Mouse (Mus musculus): Measurements from ENCODE around the gene Samd4. TPM values are rescaled to one million over a fixed set of nuclear protein-coding genes. Genes with fewer than 3 reads are reported as not detected.

Samd4 gene
- polyA plus RNA-seq, 1 experiment from 2014 or later = 5.8 TPM

- no peak overlapping the region for H3K4me3 ChIP-seq
- no peaks in the 10 kb centered on the region for H3K27me3 ChIP-seq
- no peaks in the 10 kb centered on the region for H3K36me3 ChIP-seq (ENCODE audit: poor library complexity, severe bottlenecking)
- no peak overlapping the region for H3K4me2 ChIP-seq
- 76% methylated on average over 3 of the region's 3 CpGs for WGBS
- no peak overlapping the region for H3K9ac ChIP-seq
- H3K9me3 ChIP-seq (replicated peaks) = no peaks in the 10 kb centered on the region
- no peak for ATAC-seq
- H3K27ac ChIP-seq = no peak overlapping the region
- peaks cover 8% of the 10 kb centered on the region for H3K4me1 ChIP-seq
Measured at GRCm38 (mm10) chr14:47086123-47086522, 203.5 kb downstream of the Samd4 start.

DNA sequence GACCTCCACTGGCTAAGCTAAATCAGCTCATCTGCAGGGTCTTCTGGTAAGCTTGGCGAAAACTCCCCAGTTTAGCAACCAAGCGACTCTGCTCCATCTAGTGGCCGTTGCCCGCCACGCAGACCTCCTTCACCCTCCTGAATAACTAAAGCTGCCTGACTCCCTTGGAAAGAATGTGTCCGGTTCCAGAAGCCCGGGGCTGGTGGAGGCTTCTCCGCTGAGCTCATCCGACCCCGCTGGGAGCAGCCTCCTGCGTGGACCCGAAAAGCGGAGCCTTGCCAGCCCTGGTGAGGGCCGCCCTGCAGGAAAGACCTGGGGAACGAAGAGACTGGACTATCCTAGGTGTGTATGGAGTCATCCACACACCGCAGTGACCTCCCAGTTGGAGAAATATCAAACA lies 204.1 kb downstream of the Samd4 start:
- ATAC-seq = peak; percentile 85
- peaks cover 8% of the 10 kb centered on the region for H3K4me1 ChIP-seq
- 3% methylated on average over 16 of the region's 16 CpGs for WGBS
- no peak overlapping the region; the same call in 1 of the 2 replicates for H3K27ac ChIP-seq
- H3K36me3 ChIP-seq (ENCODE audit: poor library complexity, severe bottlenecking) = no peaks in the 10 kb centered on the region
- peak overlapping the region; percentile 26 for H3K4me3 ChIP-seq
- H3K9ac ChIP-seq = peak overlapping the region; percentile 58; the same call in 1 of the 2 replicates
- no peaks in the 10 kb centered on the region for H3K9me3 ChIP-seq (replicated peaks)
- H3K4me2 ChIP-seq = peak overlapping the region; percentile 65
- no peaks in the 10 kb centered on the region for H3K27me3 ChIP-seq

GRCm38 (mm10) chr14:47087182-47087581 lies 204.5 kb downstream of the Samd4 start:
- H3K9me3 ChIP-seq (replicated peaks) = no peaks in the 10 kb centered on the region
- peak overlapping the region; percentile 65 for H3K4me2 ChIP-seq
- H3K9ac ChIP-seq = no peak overlapping the region
- peak; percentile 62 for ATAC-seq
- no peaks in the 10 kb centered on the region for H3K36me3 ChIP-seq (ENCODE audit: poor library complexity, severe bottlenecking)
- H3K4me1 ChIP-seq = peaks cover 8% of the 10 kb centered on the region
- H3K4me3 ChIP-seq = peak overlapping the region; percentile 26
- H3K27me3 ChIP-seq = no peaks in the 10 kb centered on the region
- WGBS = 32% methylated on average over 5 of the region's 5 CpGs
- H3K27ac ChIP-seq = no peak overlapping the region

DNA sequence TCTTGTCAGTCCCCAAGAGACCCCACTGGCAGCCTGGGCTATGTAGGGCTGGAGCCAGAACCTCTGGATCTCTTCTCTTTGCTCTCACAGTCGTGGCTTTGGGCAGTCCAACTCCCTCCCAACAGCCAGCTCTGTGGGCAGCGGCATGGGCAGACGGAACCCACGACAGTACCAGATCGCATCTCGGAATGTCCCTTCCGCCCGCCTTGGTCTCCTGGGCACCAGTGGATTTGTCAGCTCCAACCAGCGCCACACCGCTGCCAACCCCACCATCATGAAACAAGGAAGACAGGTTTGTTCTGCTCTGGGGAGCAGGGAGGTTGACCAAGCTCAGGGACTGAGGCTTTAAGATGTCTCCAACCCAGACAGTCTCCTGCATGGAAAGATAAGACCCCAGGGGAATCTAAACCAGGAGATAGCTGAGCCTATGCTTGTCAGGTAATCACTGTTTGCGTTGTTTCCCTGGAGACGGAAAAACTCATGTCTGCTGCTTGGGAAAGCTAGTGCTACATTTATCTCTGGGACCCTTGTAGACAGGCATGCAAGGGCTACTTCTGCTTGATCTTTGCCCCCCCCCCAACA lies 205.1 kb downstream of the Samd4 start:
- H3K4me2 ChIP-seq = no peak overlapping the region
- no peak; the same call in none of the 2 replicates for ATAC-seq
- H3K4me1 ChIP-seq = peaks cover 8% of the 10 kb centered on the region
- no peak overlapping the region for H3K9ac ChIP-seq
- 91% methylated on average over 12 of the region's 12 CpGs for WGBS
- no peak overlapping the region for H3K4me3 ChIP-seq
- no peaks in the 10 kb centered on the region for H3K27me3 ChIP-seq
- H3K27ac ChIP-seq = no peak overlapping the region
- no peaks in the 10 kb centered on the region for H3K36me3 ChIP-seq (ENCODE audit: poor library complexity, severe bottlenecking)
- no peaks in the 10 kb centered on the region for H3K9me3 ChIP-seq (replicated peaks)

GRCm38 (mm10) chr14:47088339-47088738 lies 205.7 kb downstream of the Samd4 start:
- Histone ChIP-seq H3K27me3 (no peaks in the 10 kb centered on the region), H3K4me2 (no peak overlapping the region), H3K9me3 (replicated peaks) (no peaks in the 10 kb centered on the region), H3K4me3 (no peak overlapping the region), H3K9ac (no peak overlapping the region), H3K27ac (no peak overlapping the region), H3K4me1 (peaks cover 8% of the 10 kb centered on the region), H3K36me3 (ENCODE audit: poor library complexity, severe bottlenecking) (no peaks in the 10 kb centered on the region)
- 77% methylated on average over 1 of the region's 1 CpGs for WGBS
- ATAC-seq = no peak

- Histone ChIP-seq H3K36me3 (ENCODE audit: poor library complexity, severe bottlenecking) (no peaks in the 10 kb centered on the region), H3K27me3 (no peaks in the 10 kb centered on the region), H3K27ac (no peak overlapping the region), H3K4me2 (no peak overlapping the region), H3K4me1 (peaks cover 8% of the 10 kb centered on the region), H3K9me3 (replicated peaks) (no peaks in the 10 kb centered on the region), H3K9ac (no peak overlapping the region), H3K4me3 (no peak overlapping the region)
- WGBS = 77% methylated on average over 6 of the region's 6 CpGs
- ATAC-seq = no peak
Measured at GRCm38 (mm10) chr14:47089153-47089552, 206.5 kb downstream of the Samd4 start.

- no peak for ATAC-seq
- Histone ChIP-seq H3K4me1 (peaks cover 3% of the 10 kb centered on the region), H3K27ac (no peak overlapping the region), H3K4me2 (no peak overlapping the region), H3K9ac (no peak overlapping the region), H3K4me3 (no peak overlapping the region), H3K36me3 (ENCODE audit: poor library complexity, severe bottlenecking) (no peaks in the 10 kb centered on the region), H3K27me3 (no peaks in the 10 kb centered on the region), H3K9me3 (replicated peaks) (no peaks in the 10 kb centered on the region)
- WGBS = 96% methylated on average over 6 of the region's 6 CpGs
Measured at GRCm38 (mm10) chr14:47091908-47092307, 209.3 kb downstream of the Samd4 start.

GRCm38 (mm10) chr14:47093355-47093792 lies 210.7 kb downstream of the Samd4 start:
- H3K27me3 ChIP-seq = no peaks in the 10 kb centered on the region
- H3K4me2 ChIP-seq = no peak overlapping the region
- WGBS = 71% methylated on average over 16 of the region's 16 CpGs
- H3K4me3 ChIP-seq = no peak overlapping the region
- no peaks in the 10 kb centered on the region for H3K36me3 ChIP-seq (ENCODE audit: poor library complexity, severe bottlenecking)
- no peak overlapping the region for H3K9ac ChIP-seq
- no peaks in the 10 kb centered on the region for H3K4me1 ChIP-seq
- no peaks in the 10 kb centered on the region for H3K9me3 ChIP-seq (replicated peaks)
- 0 out of 2 replicates have a peak overlapping the region, but pooled peaks have one; percentile 26 for H3K27ac ChIP-seq
- peak; percentile 84 for ATAC-seq

DNA sequence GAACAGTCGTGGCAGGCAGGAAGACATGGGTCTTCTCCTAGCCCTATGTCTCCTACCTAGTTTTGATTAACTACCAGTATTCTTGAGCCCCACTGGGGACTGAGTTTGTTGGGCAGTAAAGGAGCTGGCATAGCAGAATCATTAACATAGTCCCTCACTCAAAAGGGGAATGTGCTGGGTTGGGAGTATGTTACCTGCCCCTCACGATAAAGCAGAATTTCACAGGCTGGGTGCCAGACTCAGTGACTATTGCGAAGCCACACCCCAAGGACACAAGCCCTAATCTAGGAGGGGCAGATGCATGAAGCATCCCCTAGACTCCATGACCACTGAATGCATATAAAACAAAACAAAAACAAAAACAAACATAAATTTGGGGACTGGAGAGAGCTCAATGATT lies 212.4 kb downstream of the Samd4 start:
- no peaks in the 10 kb centered on the region for H3K27me3 ChIP-seq
- H3K9me3 ChIP-seq (replicated peaks) = no peaks in the 10 kb centered on the region
- no peak for ATAC-seq
- no peaks in the 10 kb centered on the region for H3K36me3 ChIP-seq (ENCODE audit: poor library complexity, severe bottlenecking)
- no peak overlapping the region for H3K4me3 ChIP-seq
- H3K4me2 ChIP-seq = no peak overlapping the region
- 89% methylated on average over 3 of the region's 3 CpGs for WGBS
- no peak overlapping the region for H3K9ac ChIP-seq
- no peaks in the 10 kb centered on the region for H3K4me1 ChIP-seq
- H3K27ac ChIP-seq = no peak overlapping the region

DNA sequence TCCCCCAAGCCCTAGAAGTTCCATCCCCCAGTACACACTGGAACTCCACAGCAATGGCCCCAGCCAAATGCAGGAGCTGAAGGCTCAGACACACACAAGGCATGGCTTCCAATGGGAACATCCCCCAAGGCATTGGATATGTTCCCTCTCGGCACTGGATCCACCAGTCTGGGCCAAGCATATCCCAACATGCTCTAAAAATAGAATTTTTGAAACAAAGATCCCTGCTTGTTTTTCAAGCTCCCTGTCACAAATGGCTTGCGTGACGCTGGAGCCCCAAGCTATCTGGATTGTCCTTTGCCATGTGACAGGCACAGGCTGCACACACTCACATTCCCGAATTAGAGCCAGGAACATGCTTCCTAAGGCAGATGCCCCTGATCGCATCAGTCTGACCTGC lies 213.7 kb downstream of the Samd4 start:
- ATAC-seq = no peak
- Histone ChIP-seq H3K4me2 (no peak overlapping the region), H3K4me1 (no peaks in the 10 kb centered on the region), H3K27me3 (no peaks in the 10 kb centered on the region), H3K36me3 (ENCODE audit: poor library complexity, severe bottlenecking) (no peaks in the 10 kb centered on the region), H3K9me3 (replicated peaks) (no peaks in the 10 kb centered on the region), H3K9ac (no peak overlapping the region), H3K4me3 (no peak overlapping the region), H3K27ac (no peak overlapping the region)
- 86% methylated on average over 5 of the region's 5 CpGs for WGBS

DNA sequence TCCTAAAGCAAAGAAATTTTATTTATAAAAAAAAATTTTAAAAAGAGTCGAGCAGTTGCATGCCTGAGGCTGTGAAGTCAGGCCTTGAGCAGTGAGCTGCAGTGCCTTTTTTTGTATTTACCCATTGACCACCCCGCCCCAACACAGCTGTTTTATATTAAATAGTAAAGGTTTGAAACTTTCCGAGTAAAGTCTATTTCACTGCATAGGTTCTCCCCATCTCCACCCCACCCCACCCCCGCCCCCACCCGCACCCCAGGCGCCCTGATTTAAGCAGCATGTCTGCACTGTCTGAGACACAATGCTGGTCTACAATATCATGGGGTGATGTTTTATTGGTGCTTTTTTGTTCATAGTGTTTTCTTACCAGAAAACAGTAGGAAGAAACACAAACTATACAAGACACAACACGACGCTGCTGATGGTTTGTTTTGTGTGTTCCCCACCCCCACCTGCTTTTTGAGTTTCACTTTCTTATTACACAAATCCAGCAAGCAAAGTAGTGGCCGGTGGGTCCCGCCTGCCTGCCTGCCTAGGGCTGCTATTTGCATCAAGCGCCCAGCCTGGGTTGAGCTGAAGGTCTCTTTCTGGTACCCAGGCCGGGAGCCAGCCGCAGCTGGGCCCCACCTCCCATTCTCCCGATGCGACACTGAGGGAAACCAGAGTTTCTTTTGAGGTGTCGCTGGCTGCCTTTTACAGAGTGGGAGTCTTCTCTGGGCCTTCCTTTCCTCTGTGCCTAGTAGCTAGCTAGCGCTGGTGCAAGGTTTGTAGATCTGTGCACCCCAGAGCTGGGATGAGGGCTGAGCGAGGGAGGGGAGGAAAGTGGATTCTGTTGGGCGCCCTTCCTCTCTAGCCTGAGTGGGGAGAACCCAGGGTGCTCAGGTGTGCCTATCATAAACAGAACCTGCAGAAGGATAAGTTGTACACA lies 221.9 kb downstream of the Samd4 start:
- H3K4me1 ChIP-seq = 0 out of 2 replicates have a peak, but pooled peaks cover 5% of the 10 kb centered on the region
- WGBS = 37% methylated on average over 19 of the region's 19 CpGs
- H3K9ac ChIP-seq = no peak overlapping the region
- no peak for ATAC-seq
- H3K36me3 ChIP-seq (ENCODE audit: poor library complexity, severe bottlenecking) = no peaks in the 10 kb centered on the region
- no peak overlapping the region for H3K27ac ChIP-seq
- H3K9me3 ChIP-seq (replicated peaks) = no peaks in the 10 kb centered on the region
- no peaks in the 10 kb centered on the region for H3K27me3 ChIP-seq
- no peak overlapping the region for H3K4me2 ChIP-seq
- no peak overlapping the region for H3K4me3 ChIP-seq

- 84% methylated on average over 3 of the region's 3 CpGs for WGBS
- Histone ChIP-seq H3K27ac (no peak overlapping the region), H3K4me3 (no peak overlapping the region), H3K4me2 (no peak overlapping the region), H3K4me1 (0 out of 2 replicates have a peak, but pooled peaks cover 5% of the 10 kb centered on the region), H3K27me3 (no peaks in the 10 kb centered on the region), H3K9ac (no peak overlapping the region), H3K36me3 (ENCODE audit: poor library complexity, severe bottlenecking) (no peaks in the 10 kb centered on the region), H3K9me3 (replicated peaks) (no peaks in the 10 kb centered on the region)
- ATAC-seq = no peak
Measured at GRCm38 (mm10) chr14:47105174-47105557, 222.5 kb downstream of the Samd4 start.
